Mouse (Mus musculus): Measurements from ENCODE around the gene Gnl3. TPM values are rescaled to one million over a fixed set of nuclear protein-coding genes. Genes with fewer than 3 reads are reported as not detected.

Gnl3 gene
- polyA plus RNA-seq, 1 experiment from 2014 or later, result 107 TPM

Other genes starting within 250 kb of the Gnl3 start
- 25.1 and 25.7 TPM in 2 replicates for gene Tmem110, start 193.6 kb downstream of the Gnl3 start, polyA plus RNA-seq (2015; fragmentation: Nextera tagmentation; extraction: Ambion mirVana)
- gene Mustn1, start 140.0 kb downstream of the Gnl3 start, polyA plus RNA-seq (2015; fragmentation: Nextera tagmentation; extraction: Ambion mirVana), result 4.5 and 5.3 TPM in 2 replicates
- gene Itih4, start 132.7 kb downstream of the Gnl3 start, polyA plus RNA-seq (2015; fragmentation: Nextera tagmentation; extraction: Ambion mirVana), result 0.27 and 0.59 TPM in 2 replicates
- gene Itih3, start 95.4 kb downstream of the Gnl3 start, polyA plus RNA-seq (2015; fragmentation: Nextera tagmentation; extraction: Ambion mirVana), result 1.4 TPM in 2 replicates
- gene Itih1, start 75.9 kb downstream of the Gnl3 start, polyA plus RNA-seq (2015; fragmentation: Nextera tagmentation; extraction: Ambion mirVana), result 0.45 and 0.51 TPM in 2 replicates
- gene Nek4, start 67.8 kb downstream of the Gnl3 start, polyA plus RNA-seq (2015; fragmentation: Nextera tagmentation; extraction: Ambion mirVana), result 15.0 and 18.9 TPM in 2 replicates
- 68.8 and 72.7 TPM in 2 replicates for gene Glt8d1, start 17.8 kb downstream of the Gnl3 start, polyA plus RNA-seq (2015; fragmentation: Nextera tagmentation; extraction: Ambion mirVana)
- 372 and 375 TPM in 2 replicates for gene Spcs1, start 17.5 kb downstream of the Gnl3 start, polyA plus RNA-seq (2015; fragmentation: Nextera tagmentation; extraction: Ambion mirVana)
- gene Pbrm1, start within 50 bp of the Gnl3 start, polyA plus RNA-seq (2015; fragmentation: Nextera tagmentation; extraction: Ambion mirVana), result 126 and 128 TPM in 2 replicates
- 105 and 109 TPM in 2 replicates for gene Smim4, start 109.8 kb upstream of the Gnl3 start, polyA plus RNA-seq (2015; fragmentation: Nextera tagmentation; extraction: Ambion mirVana)
- 350 and 354 TPM in 2 replicates for gene Nt5dc2, start 111.9 kb upstream of the Gnl3 start, polyA plus RNA-seq (2015; fragmentation: Nextera tagmentation; extraction: Ambion mirVana)
- gene Stab1, start 149.5 kb upstream of the Gnl3 start, polyA plus RNA-seq (2015; fragmentation: Nextera tagmentation; extraction: Ambion mirVana), result 35.2 and 39.8 TPM in 2 replicates
- gene Tnnc1, start 189.2 kb upstream of the Gnl3 start, polyA plus RNA-seq (2015; fragmentation: Nextera tagmentation; extraction: Ambion mirVana), result 10.2 and 10.6 TPM in 2 replicates
- 419 and 421 TPM in 2 replicates for gene Nisch, start 197.8 kb upstream of the Gnl3 start, polyA plus RNA-seq (2015; fragmentation: Nextera tagmentation; extraction: Ambion mirVana)
- gene Sema3g, start 198.7 kb upstream of the Gnl3 start, polyA plus RNA-seq (2015; fragmentation: Nextera tagmentation; extraction: Ambion mirVana), result 5.3 and 5.4 TPM in 2 replicates
- gene Phf7, start 232.2 kb upstream of the Gnl3 start, polyA plus RNA-seq (2015; fragmentation: Nextera tagmentation; extraction: Ambion mirVana), result 13.9 TPM in 2 replicates
- gene Bap1, start 232.3 kb upstream of the Gnl3 start, polyA plus RNA-seq (2015; fragmentation: Nextera tagmentation; extraction: Ambion mirVana), result 105 and 106 TPM in 2 replicates

All from kidney, embryonic 16.5 days (tissue).